Mouse (Mus musculus): ENCODE data around the gene Zfp57. TPM values are rescaled to one million over a fixed set of nuclear protein-coding genes. Genes with fewer than 3 reads are reported as not detected.
A peak's percentile ranks its signal among the peaks of the same experiment; 100 is the strongest.

Zfp57 gene
- polyA plus RNA-seq, 1 experiment from 2014 or later = 84.5 TPM

GRCm38 (mm10) chr17:37028212-37028611, 27.2 kb downstream of the Zfp57 start:
- WGBS = 5% methylated on average over 10 of the region's 10 CpGs
- Histone ChIP-seq H3K27ac (peak overlapping the region; percentile 90), H3K4me3 (peak overlapping the region; percentile 57), H3K27me3 (ENCODE audit: insufficient read depth, poor library complexity, severe bottlenecking) (no peaks in the 10 kb centered on the region), H3K4me1 (no peaks in the 10 kb centered on the region), H3K36me3 (no peaks in the 10 kb centered on the region), H3K9me3 (no peaks in the 10 kb centered on the region)
- no peak for DNase-seq (ENCODE audit: low spot score)

DNA sequence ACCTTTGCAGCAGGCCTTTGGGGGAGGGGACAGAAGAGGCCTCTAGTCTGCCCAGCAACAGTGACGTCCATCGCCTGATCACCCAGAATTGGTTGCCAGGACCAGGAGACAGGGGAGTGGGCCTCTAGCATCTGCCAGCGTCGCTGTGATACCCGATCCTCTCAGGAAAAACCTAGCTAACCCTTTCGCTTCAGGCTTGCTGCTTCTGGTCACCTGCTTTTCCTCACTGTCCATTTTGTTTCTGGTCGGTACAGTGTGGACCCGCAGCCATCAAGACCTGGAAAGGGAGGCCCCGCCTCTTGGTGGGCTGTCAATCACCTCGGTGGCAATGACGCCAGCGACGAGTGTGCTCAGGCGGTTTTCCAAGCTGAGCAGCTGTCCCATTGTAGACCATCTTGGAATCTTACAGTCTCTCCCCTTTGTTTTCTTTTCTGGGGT, 27.7 kb downstream of the Zfp57 start:
- WGBS = under 1% methylated on average over 14 of the region's 14 CpGs
- H3K9me3 ChIP-seq = no peaks in the 10 kb centered on the region
- no peaks in the 10 kb centered on the region for H3K36me3 ChIP-seq
- no peaks in the 10 kb centered on the region for H3K4me1 ChIP-seq
- peak; percentile 98 for DNase-seq (ENCODE audit: low spot score)
- H3K4me3 ChIP-seq = peak overlapping the region; percentile 57
- peak overlapping the region; percentile 90 for H3K27ac ChIP-seq
- H3K27me3 ChIP-seq (ENCODE audit: insufficient read depth, poor library complexity, severe bottlenecking) = no peaks in the 10 kb centered on the region

- Histone ChIP-seq H3K4me3 (peak overlapping the region; percentile 57), H3K27ac (peak overlapping the region; percentile 90), H3K27me3 (ENCODE audit: insufficient read depth, poor library complexity, severe bottlenecking) (no peaks in the 10 kb centered on the region), H3K9me3 (no peaks in the 10 kb centered on the region), H3K36me3 (no peaks in the 10 kb centered on the region), H3K4me1 (no peaks in the 10 kb centered on the region)
- no peak for DNase-seq (ENCODE audit: low spot score)
- WGBS = 74% methylated on average over 8 of the region's 8 CpGs
These were observed 28.2 kb downstream of the Zfp57 start for GRCm38 (mm10) chr17:37029162-37029561.

- no peaks in the 10 kb centered on the region for H3K4me1 ChIP-seq
- H3K9me3 ChIP-seq = no peaks in the 10 kb centered on the region
- 70% methylated on average over 2 of the region's 2 CpGs for WGBS
- no peak for DNase-seq (ENCODE audit: low spot score)
- H3K36me3 ChIP-seq = no peaks in the 10 kb centered on the region
- no peak overlapping the region for H3K27ac ChIP-seq
- H3K4me3 ChIP-seq = no peak overlapping the region
- H3K27me3 ChIP-seq (ENCODE audit: insufficient read depth, poor library complexity, severe bottlenecking) = no peaks in the 10 kb centered on the region
These were observed 38.3 kb downstream of the Zfp57 start for GRCm38 (mm10) chr17:37039127-37039894.

DNA sequence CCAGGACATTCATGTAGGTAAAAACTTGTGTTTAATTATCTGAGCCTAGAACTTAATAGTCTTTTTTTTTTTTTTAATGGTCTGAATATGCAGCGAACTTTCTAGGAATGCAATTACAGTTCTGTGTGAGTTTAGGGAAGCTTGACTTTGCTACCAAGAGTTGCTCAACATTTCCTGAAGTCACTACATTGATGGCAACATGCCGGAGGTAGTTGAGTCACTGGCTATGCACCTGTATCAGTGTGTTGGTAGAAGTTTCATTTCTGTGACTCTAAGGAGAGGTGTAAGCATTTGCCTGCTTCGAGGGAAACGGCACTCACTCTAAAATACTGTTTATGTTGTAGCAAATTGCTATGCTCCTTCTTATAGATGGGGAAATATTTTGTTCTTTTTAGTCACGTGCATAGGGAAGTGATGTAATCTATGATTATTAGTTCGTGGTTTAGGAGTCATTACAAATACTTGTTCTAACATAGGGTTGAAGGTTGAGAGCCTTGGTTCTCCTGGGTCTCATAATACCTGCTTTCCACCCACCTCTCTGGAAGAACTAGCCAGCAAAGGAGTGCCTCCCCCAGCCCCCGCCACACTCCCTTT, 43.8 kb downstream of the Zfp57 start:
- no peaks in the 10 kb centered on the region for H3K9me3 ChIP-seq
- peaks cover 23% of the 10 kb centered on the region for H3K4me1 ChIP-seq
- H3K4me3 ChIP-seq = peak overlapping the region; percentile 96
- DNase-seq (ENCODE audit: low spot score) = no peak
- H3K36me3 ChIP-seq = no peaks in the 10 kb centered on the region
- peaks cover 25% of the 10 kb centered on the region for H3K27me3 ChIP-seq (ENCODE audit: insufficient read depth, poor library complexity, severe bottlenecking)
- H3K27ac ChIP-seq = peak overlapping the region; percentile 97
- WGBS = 82% methylated on average over 7 of the region's 7 CpGs

GRCm38 (mm10) chr17:37045611-37046311, 44.8 kb downstream of the Zfp57 start, which contains the start of gene Gabbr1:
Gene Gabbr1 (plus strand): TSS chr17:37045966.
- peak; percentile 88 for DNase-seq (ENCODE audit: low spot score)
- H3K27ac ChIP-seq = peak within 1 kb of the TSS; percentile 97
- H3K9me3 ChIP-seq = no peaks in the 10 kb centered on the region
- peaks cover 30% of the 10 kb centered on the region for H3K4me1 ChIP-seq
- H3K4me3 ChIP-seq = peak within 1 kb of the TSS; percentile 96
- WGBS = under 1% methylated on average over 49 of the region's 55 CpGs
- peaks cover 27% of the 10 kb centered on the region for H3K27me3 ChIP-seq (ENCODE audit: insufficient read depth, poor library complexity, severe bottlenecking)
- H3K36me3 ChIP-seq = no peaks in the 10 kb centered on the region

DNA sequence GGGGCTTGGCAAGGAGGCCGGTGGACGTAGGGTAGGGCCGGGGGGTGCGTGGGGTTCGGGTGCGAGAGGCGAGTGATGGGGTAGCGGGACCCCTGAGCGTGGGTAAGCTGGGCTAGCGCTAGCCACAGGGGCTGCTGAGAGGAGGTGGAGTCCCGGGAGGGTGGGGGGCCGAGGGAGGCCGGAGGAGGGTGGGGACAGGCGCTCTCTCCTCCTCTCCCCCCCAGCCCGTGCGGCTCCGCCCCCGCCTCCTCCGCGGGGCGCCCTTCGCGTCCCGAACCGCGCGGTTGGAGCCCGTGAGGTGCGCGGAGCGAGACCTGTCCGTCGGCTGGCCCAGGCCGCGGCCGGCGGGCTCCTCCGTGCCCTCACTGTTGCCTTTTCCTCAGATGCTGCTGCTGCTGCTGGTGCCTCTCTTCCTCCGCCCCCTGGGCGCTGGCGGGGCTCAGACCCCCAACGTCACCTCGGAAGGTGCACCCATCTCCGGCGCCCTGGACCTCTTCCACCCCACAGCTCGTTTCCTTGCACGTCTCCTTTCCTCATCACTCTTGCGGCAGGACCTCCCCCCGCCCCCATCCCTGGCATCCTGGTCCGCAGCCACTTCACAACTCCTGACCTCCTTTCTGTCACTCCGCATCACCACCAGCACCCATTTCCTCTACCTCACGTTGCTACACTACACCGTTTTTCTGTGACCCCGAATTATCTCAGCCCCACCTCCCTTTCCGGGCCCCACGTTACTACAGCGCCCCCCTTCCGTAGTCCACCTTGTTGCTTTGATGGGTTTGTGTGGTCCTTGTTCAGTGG, 45.5 kb downstream of the Zfp57 start:
- peaks cover 27% of the 10 kb centered on the region for H3K27me3 ChIP-seq (ENCODE audit: insufficient read depth, poor library complexity, severe bottlenecking)
- WGBS = under 1% methylated on average over 33 of the region's 58 CpGs
- H3K4me3 ChIP-seq = peak overlapping the region; percentile 96
- H3K27ac ChIP-seq = peak overlapping the region; percentile 97
- H3K36me3 ChIP-seq = no peaks in the 10 kb centered on the region
- no peaks in the 10 kb centered on the region for H3K9me3 ChIP-seq
- peaks cover 38% of the 10 kb centered on the region for H3K4me1 ChIP-seq
- DNase-seq (ENCODE audit: low spot score) = peak; percentile 79

GRCm38 (mm10) chr17:37047332-37047976, 46.5 kb downstream of the Zfp57 start:
- WGBS = 20% methylated on average over 19 of the region's 19 CpGs
- Histone ChIP-seq H3K36me3 (no peaks in the 10 kb centered on the region), H3K4me3 (peak overlapping the region; percentile 96), H3K9me3 (no peaks in the 10 kb centered on the region), H3K27me3 (ENCODE audit: insufficient read depth, poor library complexity, severe bottlenecking) (peaks cover 27% of the 10 kb centered on the region), H3K4me1 (peaks cover 38% of the 10 kb centered on the region), H3K27ac (no peak overlapping the region)
- no peak for DNase-seq (ENCODE audit: low spot score)

- Histone ChIP-seq H3K36me3 (no peaks in the 10 kb centered on the region), H3K9me3 (no peaks in the 10 kb centered on the region)
- DNase-seq (ENCODE audit: low spot score) = no peak
These were observed 47.0 kb downstream of the Zfp57 start for GRCm38 (mm10) chr17:37047981-37048380.

DNA sequence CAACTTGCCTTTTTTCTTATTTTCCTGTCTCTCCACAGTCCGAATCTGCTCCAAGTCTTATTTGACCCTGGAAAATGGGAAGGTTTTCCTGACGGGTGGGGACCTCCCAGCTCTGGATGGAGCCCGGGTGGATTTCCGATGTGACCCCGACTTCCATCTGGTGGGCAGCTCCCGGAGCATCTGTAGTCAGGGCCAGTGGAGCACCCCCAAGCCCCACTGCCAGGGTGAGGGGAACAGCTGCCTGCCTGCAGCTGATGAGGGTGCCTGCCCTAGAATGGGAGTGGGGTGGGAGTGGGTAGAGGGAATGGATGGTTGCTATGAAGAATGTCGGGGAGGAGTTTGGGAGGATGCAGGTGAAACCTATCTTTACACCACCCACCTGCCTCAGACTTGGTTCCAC, 47.4 kb downstream of the Zfp57 start:
- Histone ChIP-seq H3K4me1 (peaks cover 38% of the 10 kb centered on the region), H3K27ac (no peak overlapping the region), H3K27me3 (ENCODE audit: insufficient read depth, poor library complexity, severe bottlenecking) (peaks cover 27% of the 10 kb centered on the region), H3K4me3 (no peak overlapping the region), H3K9me3 (no peaks in the 10 kb centered on the region), H3K36me3 (0 out of 2 replicates have a peak, but pooled peaks cover 3% of the 10 kb centered on the region)
- 68% methylated on average over 7 of the region's 7 CpGs for WGBS
- DNase-seq (ENCODE audit: low spot score) = no peak

More at GRCm38 (mm10) chr17:37047981-37048380, 47.0 kb downstream of the Zfp57 start:
- H3K27me3 ChIP-seq (ENCODE audit: insufficient read depth, poor library complexity, severe bottlenecking) = peaks cover 27% of the 10 kb centered on the region
- 27% methylated on average over 3 of the region's 3 CpGs for WGBS
- no peak overlapping the region for H3K4me3 ChIP-seq
- peaks cover 38% of the 10 kb centered on the region for H3K4me1 ChIP-seq
- no peak overlapping the region for H3K27ac ChIP-seq

DNA sequence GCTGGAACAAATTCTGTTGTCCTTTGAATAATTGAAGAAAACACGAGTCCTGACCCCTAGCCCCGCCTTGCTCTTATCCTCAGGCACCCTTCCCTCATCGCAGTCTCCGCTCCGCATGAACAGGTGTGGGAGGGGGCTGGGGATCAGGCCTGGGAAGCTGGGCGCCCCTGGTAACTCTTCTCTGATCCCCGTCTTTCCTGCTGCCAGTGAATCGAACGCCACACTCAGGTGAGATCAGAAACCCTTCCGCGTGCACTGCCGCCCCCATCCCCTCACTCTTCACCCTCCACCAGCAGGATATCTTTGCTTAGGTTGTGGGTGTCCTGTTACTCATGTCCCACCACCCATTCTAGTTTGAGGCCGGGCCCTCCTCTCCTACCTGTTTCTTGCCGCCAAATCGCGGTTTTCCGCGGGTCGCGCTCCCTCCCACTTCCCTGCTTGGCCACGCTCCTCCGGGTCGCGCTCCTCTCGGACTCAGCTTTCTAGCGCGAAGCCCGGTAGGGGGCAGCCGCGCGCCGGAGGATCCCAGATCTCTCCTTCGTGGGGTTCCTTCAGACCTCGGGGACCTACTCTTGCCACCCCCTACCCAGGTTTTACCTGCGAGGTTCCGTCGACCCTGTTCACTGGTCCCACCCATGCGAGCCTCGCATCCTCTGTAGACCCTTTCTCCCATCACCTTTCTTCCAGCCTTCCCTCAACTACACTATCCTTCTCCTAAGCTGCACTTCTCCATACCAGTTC, 48.8 kb downstream of the Zfp57 start:
- 2% methylated on average over 39 of the region's 39 CpGs for WGBS
- Histone ChIP-seq H3K27me3 (ENCODE audit: insufficient read depth, poor library complexity, severe bottlenecking) (peaks cover 27% of the 10 kb centered on the region), H3K27ac (peak overlapping the region; percentile 83; the same call in 1 of the 2 replicates), H3K4me1 (peaks cover 38% of the 10 kb centered on the region), H3K4me3 (peak overlapping the region; percentile 80), H3K36me3 (peaks cover 15% of the 10 kb centered on the region), H3K9me3 (no peaks in the 10 kb centered on the region)
- DNase-seq (ENCODE audit: low spot score) = peak; percentile 83

Measured in heart, embryonic 10.5 days (tissue).